Mouse (Mus musculus): ENCODE measurements around the gene Cry1.

The Cry1 gene

GRCm38 (mm10) chr10:85184964-85185608 is at the start of gene Cry1:
Gene Cry1, minus strand, starts transcription at chr10:85185064.
- DNase-seq, result peak; percentile 98 to 99

- DNase-seq, result peak in 1 of 2 experiments; percentile 43
Measured at GRCm38 (mm10) chr10:85221771-85222050, 36.8 kb upstream of the Cry1 start.

GRCm38 (mm10) chr10:85220918-85221770 is 36.3 kb upstream of the Cry1 start:
- DNase-seq, result peak; percentile 94 to 99

- DNase-seq, result peak; percentile 20 to 31
Measured at GRCm38 (mm10) chr10:85214847-85215246, 30.0 kb upstream of the Cry1 start.

GRCm38 (mm10) chr10:85211673-85212072 is 26.8 kb upstream of the Cry1 start:
- no peak for DNase-seq

GRCm38 (mm10) chr10:85210125-85210524 is 25.3 kb upstream of the Cry1 start:
- no peak for DNase-seq

GRCm38 (mm10) chr10:85209119-85209605 is 24.3 kb upstream of the Cry1 start:
- DNase-seq, result no peak

GRCm38 (mm10) chr10:85205316-85205715 is 20.5 kb upstream of the Cry1 start:
- DNase-seq, result no peak

GRCm38 (mm10) chr10:85204255-85204855 is 19.5 kb upstream of the Cry1 start:
- DNase-seq, result no peak

- DNase-seq, result no peak
Measured at GRCm38 (mm10) chr10:85194528-85194927, 9.7 kb upstream of the Cry1 start.

- DNase-seq, result no peak
Measured at GRCm38 (mm10) chr10:85193321-85193720, 8.5 kb upstream of the Cry1 start.

- peak in 1 of 2 experiments; percentile 26 for DNase-seq
Measured at GRCm38 (mm10) chr10:85190652-85191051, 5.8 kb upstream of the Cry1 start.

GRCm38 (mm10) chr10:85189966-85190365 is 5.1 kb upstream of the Cry1 start:
- DNase-seq, result no peak

GRCm38 (mm10) chr10:85186499-85186794 is 1.6 kb upstream of the Cry1 start:
- no peak for DNase-seq

- DNase-seq, result peak; percentile 47 to 50
Measured at GRCm38 (mm10) chr10:85185639-85186498, 1.0 kb upstream of the Cry1 start.

- peak; percentile 36 to 42 for DNase-seq
Measured at GRCm38 (mm10) chr10:85184201-85184963, 482 bp downstream of the Cry1 start.

GRCm38 (mm10) chr10:85183619-85184018 is 1.2 kb downstream of the Cry1 start:
- DNase-seq, result peak; percentile 8 to 38

GRCm38 (mm10) chr10:85182766-85183165 is 2.1 kb downstream of the Cry1 start:
- peak in 1 of 2 experiments; percentile 15 for DNase-seq

- DNase-seq, result no peak
Measured at GRCm38 (mm10) chr10:85176640-85177039, 8.2 kb downstream of the Cry1 start.

GRCm38 (mm10) chr10:85165306-85165705 is 19.6 kb downstream of the Cry1 start:
- no peak for DNase-seq

- no peak for DNase-seq
Measured at GRCm38 (mm10) chr10:85164791-85165190, 20.1 kb downstream of the Cry1 start.

- no peak for DNase-seq
Measured at GRCm38 (mm10) chr10:85161745-85162351, 23.0 kb downstream of the Cry1 start.
